Mouse (Mus musculus) hindbrain, embryonic 16.5 days (tissue): ENCODE measurements around the gene Usp29. TPM values are rescaled to one million over a fixed set of nuclear protein-coding genes. Genes with fewer than 3 reads are reported as not detected.
A peak's percentile ranks its signal among the peaks of the same experiment; 100 is the strongest.
"Not testable (repeated sequence)": the region's sequence is repeated elsewhere in the genome, so short reads cannot be mapped to it uniquely, and the experiment has no call there.

Experiments
- ATAC-seq: fragments of 200-750 bp; cut with Nextera tagmentation; 2 replicates; pipeline ENCODE4 v1.8.0; 2017; ENCODE audit warnings: moderate TSS enrichment, moderate library complexity
- H3K27ac ChIP-seq: fragments of 300-500 bp; sonication (generic); 2 replicates; pipeline ENCODE4 v1.5.1; 2014; ENCODE audit warnings: low read depth, mild to moderate bottlenecking, control low read depth, low read length, moderate library complexity
- H3K27me3 ChIP-seq: fragments of 300-500 bp; sonication (generic); replicated peaks from 2 replicates; pipeline ENCODE4 v1.6.1; 2014; ENCODE audit warnings: low read length; ENCODE audit not compliant: control insufficient read depth, insufficient read depth
- H3K36me3 ChIP-seq: fragments of 300-500 bp; sonication (generic); 2 replicates; pipeline ENCODE4 v1.6.1; 2014; ENCODE audit warnings: mild to moderate bottlenecking, low read length, moderate library complexity, mixed read lengths; ENCODE audit not compliant: control insufficient read depth, insufficient read depth
- H3K4me1 ChIP-seq: fragments of 300-500 bp; sonication (generic); 2 replicates; pipeline ENCODE4 v1.6.1; 2014; ENCODE audit warnings: low read depth, low read length; ENCODE audit not compliant: control insufficient read depth, insufficient read depth
- H3K4me2 ChIP-seq: fragments of 300-500 bp; sonication (generic); 2 replicates; pipeline ENCODE4 v1.6.1; 2014; ENCODE audit warnings: mild to moderate bottlenecking, low read length, control low read depth, moderate library complexity
- H3K4me3 ChIP-seq: fragments of 300-500 bp; sonication (generic); 2 replicates; pipeline ENCODE4 v1.5.1; 2014; ENCODE audit warnings: mild to moderate bottlenecking, low read length, control low read depth, moderate library complexity
- H3K9ac ChIP-seq: fragments of 300-500 bp; sonication (generic); 2 replicates; pipeline ENCODE4 v1.6.1; 2014; ENCODE audit warnings: low read depth, mild to moderate bottlenecking, control low read depth, low read length, moderate library complexity
- H3K9me3 ChIP-seq: fragments of 300-500 bp; sonication (generic); 2 replicates; pipeline ENCODE4 v1.6.1; 2014; ENCODE audit warnings: mild to moderate bottlenecking, low read length, moderate library complexity; ENCODE audit not compliant: control insufficient read depth
- WGBS: fragments of 180-500 bp; shearing (Covaris S2); extraction: QIAGEN DNeasy Blood & Tissue Kit; methylation state at CpG from one replicate; pipeline ENCODE4 v1.1.7; 2014; 5-methylcytosine and 5-hydroxymethylcytosine counted together
- polyA plus RNA-seq: library from polyadenylated mRNA; unstranded; fragments of >200 nt; fragmentation: Nextera tagmentation; extraction: Ambion mirVana; gene quantifications from 2 replicates; pipeline ENCODE4 v1.2.1, GENCODE M21; 2015

Gene Usp29
- polyA plus RNA-seq, 1 experiment from 2014 or later: 31.3 TPM

- no peak overlapping the region for H3K27ac ChIP-seq
- H3K27me3 ChIP-seq: no peaks in the 10 kb centered on the region
- no peak overlapping the region for H3K9ac ChIP-seq
- no peak for ATAC-seq
- no peaks in the 10 kb centered on the region for H3K36me3 ChIP-seq
- no peak overlapping the region for H3K4me2 ChIP-seq
- peaks cover 2% of the 10 kb centered on the region for H3K4me1 ChIP-seq
- H3K9me3 ChIP-seq: no peaks in the 10 kb centered on the region
- 56% methylated on average over 1 of the region's 1 CpGs for WGBS
- H3K4me3 ChIP-seq: no peak overlapping the region
These were observed 147.8 kb downstream of the Usp29 start for GRCm38 (mm10) chr7:6878202-6878601.

- WGBS: 90% methylated on average over 3 of the region's 3 CpGs
These were observed 148.5 kb downstream of the Usp29 start for GRCm38 (mm10) chr7:6878849-6879248.

GRCm38 (mm10) chr7:6879512-6880164, 149.3 kb downstream of the Usp29 start:
- no peak overlapping the region for H3K9ac ChIP-seq
- H3K4me1 ChIP-seq: peaks cover 2% of the 10 kb centered on the region
- ATAC-seq: no peak
- H3K27me3 ChIP-seq: no peaks in the 10 kb centered on the region
- no peaks in the 10 kb centered on the region for H3K36me3 ChIP-seq
- no peak overlapping the region for H3K4me2 ChIP-seq
- no peak overlapping the region for H3K4me3 ChIP-seq
- no peak overlapping the region for H3K27ac ChIP-seq
- WGBS: 87% methylated on average over 11 of the region's 11 CpGs
- H3K9me3 ChIP-seq: no peaks in the 10 kb centered on the region

More at GRCm38 (mm10) chr7:6878849-6879248, 148.5 kb downstream of the Usp29 start:
- not testable (repeated sequence) for H3K9me3 ChIP-seq, H3K4me3 ChIP-seq, ATAC-seq, H3K4me2 ChIP-seq, H3K27me3 ChIP-seq, H3K36me3 ChIP-seq, H3K27ac ChIP-seq, H3K4me1 ChIP-seq, H3K9ac ChIP-seq

GRCm38 (mm10) chr7:6880918-6881317, 150.5 kb downstream of the Usp29 start:
- not testable (repeated sequence) for H3K36me3 ChIP-seq, H3K4me1 ChIP-seq, H3K27me3 ChIP-seq, H3K27ac ChIP-seq, H3K9me3 ChIP-seq, H3K9ac ChIP-seq, H3K4me2 ChIP-seq, H3K4me3 ChIP-seq
- 60% methylated on average over 1 of the region's 1 CpGs for WGBS
- ATAC-seq: peak; percentile 38

- H3K4me1 ChIP-seq: peaks cover 2% of the 10 kb centered on the region
- H3K27ac ChIP-seq: peak overlapping the region; percentile 61; the same call in 1 of the 2 replicates
- 27% methylated on average over 6 of the region's 6 CpGs for WGBS
- ATAC-seq: peak; percentile 94
- H3K27me3 ChIP-seq: no peaks in the 10 kb centered on the region
- no peak overlapping the region for H3K9ac ChIP-seq
- H3K9me3 ChIP-seq: no peaks in the 10 kb centered on the region
- no peak overlapping the region for H3K4me2 ChIP-seq
- no peak overlapping the region for H3K4me3 ChIP-seq
- H3K36me3 ChIP-seq: no peaks in the 10 kb centered on the region
These were observed 151.2 kb downstream of the Usp29 start for GRCm38 (mm10) chr7:6881473-6882046.

GRCm38 (mm10) chr7:6883376-6884147, 153.2 kb downstream of the Usp29 start:
- H3K36me3 ChIP-seq: no peaks in the 10 kb centered on the region
- H3K4me3 ChIP-seq: no peak overlapping the region
- H3K9me3 ChIP-seq: no peaks in the 10 kb centered on the region
- WGBS: 89% methylated on average over 8 of the region's 8 CpGs
- peaks cover 2% of the 10 kb centered on the region for H3K4me1 ChIP-seq
- H3K4me2 ChIP-seq: no peak overlapping the region
- no peak overlapping the region for H3K27ac ChIP-seq
- ATAC-seq: no peak
- H3K9ac ChIP-seq: no peak overlapping the region
- no peaks in the 10 kb centered on the region for H3K27me3 ChIP-seq

- no peak overlapping the region for H3K4me3 ChIP-seq
- H3K27me3 ChIP-seq: no peaks in the 10 kb centered on the region
- no peak overlapping the region for H3K27ac ChIP-seq
- 76% methylated on average over 7 of the region's 7 CpGs for WGBS
- H3K4me1 ChIP-seq: peaks cover 2% of the 10 kb centered on the region
- no peak for ATAC-seq
- H3K36me3 ChIP-seq: no peaks in the 10 kb centered on the region
- H3K4me2 ChIP-seq: no peak overlapping the region
- no peaks in the 10 kb centered on the region for H3K9me3 ChIP-seq
- no peak overlapping the region for H3K9ac ChIP-seq
These were observed 155.0 kb downstream of the Usp29 start for GRCm38 (mm10) chr7:6885416-6885815.

GRCm38 (mm10) chr7:6886896-6887295, 156.5 kb downstream of the Usp29 start:
- no peaks in the 10 kb centered on the region for H3K36me3 ChIP-seq
- no peaks in the 10 kb centered on the region for H3K9me3 ChIP-seq
- H3K4me2 ChIP-seq: no peak overlapping the region
- no peak overlapping the region for H3K4me3 ChIP-seq
- no peak overlapping the region for H3K27ac ChIP-seq
- H3K9ac ChIP-seq: no peak overlapping the region
- peaks cover 9% of the 10 kb centered on the region for H3K4me1 ChIP-seq
- no peak for ATAC-seq
- H3K27me3 ChIP-seq: no peaks in the 10 kb centered on the region
- WGBS: 96% methylated on average over 1 of the region's 1 CpGs

GRCm38 (mm10) chr7:6889871-6890270, 159.5 kb downstream of the Usp29 start:
- H3K9ac ChIP-seq: no peak overlapping the region
- H3K9me3 ChIP-seq: no peaks in the 10 kb centered on the region
- H3K27ac ChIP-seq: no peak overlapping the region
- H3K4me1 ChIP-seq: peaks cover 8% of the 10 kb centered on the region
- no peaks in the 10 kb centered on the region for H3K27me3 ChIP-seq
- no peak overlapping the region for H3K4me2 ChIP-seq
- H3K36me3 ChIP-seq: no peaks in the 10 kb centered on the region
- ATAC-seq: no peak
- WGBS: 93% methylated on average over 5 of the region's 5 CpGs
- no peak overlapping the region for H3K4me3 ChIP-seq
